ENCODE assay signal across 28 mouse cellular contexts in genomic region chr4:110312126-110312525, GRCm38 (mm10). TPM values are rescaled to one million over a fixed set of nuclear protein-coding genes. Genes with fewer than 3 reads are reported as not detected.
DNase-seq lines count a peak whose midpoint lies in the region; ATAC-seq and TF ChIP-seq lines count a peak whose summit lies in the region.
"Had no signal": no experiment of that assay in that cellular context is flagged by ENCODE, and none has a peak within 500 bp of the region (broad histone marks: within the 10 kb centered on the region; RNA-seq: fewer than 3 reads in every experiment).

No protein-coding gene starts in this region.

- H3K9ac ChIP-seq in hindbrain, embryonic 12.5 days: no peak overlapping the region
- H3K9ac ChIP-seq in hindbrain, embryonic 14.5 days: no peak overlapping the region
- H3K9ac ChIP-seq: heart, embryonic 15.5 days; liver, embryonic 13.5 days had no signal

- no peak overlapping the region for H3K4me2 ChIP-seq in hindbrain, embryonic 12.5 days (replicated peaks)
- no peak overlapping the region for H3K4me2 ChIP-seq in hindbrain, embryonic 14.5 days (replicated peaks)
- H3K4me2 ChIP-seq: heart, embryonic 15.5 days; liver, embryonic 13.5 days had no signal

- TF ChIP-seq CTCF in E14TG2a.4 (conservative IDR thresholded peaks at IDR 0.05; ENCODE audit: low read length): no peak

- no peaks in the 10 kb centered on the region for H3K9me3 ChIP-seq in hindbrain, embryonic 12.5 days (replicated peaks)
- no peaks in the 10 kb centered on the region for H3K9me3 ChIP-seq in hindbrain, embryonic 14.5 days (ENCODE audit: control insufficient read depth, low read length)
- H3K9me3 ChIP-seq in E14TG2a.4 (ENCODE audit: low read length): no peaks in the 10 kb centered on the region
- H3K9me3 ChIP-seq: forebrain, embryonic 10.5 days; heart, embryonic 15.5 days; liver, embryonic 13.5 days had no signal

- no peak overlapping the region for H3K27ac ChIP-seq in hindbrain, embryonic 12.5 days
- no peak overlapping the region for H3K27ac ChIP-seq in hindbrain, embryonic 14.5 days
- H3K27ac ChIP-seq: forebrain, embryonic 10.5 days; heart, embryonic 15.5 days; left cerebral cortex, adult 2 months; liver, embryonic 13.5 days had no signal

- no peaks in the 10 kb centered on the region for H3K36me3 ChIP-seq in hindbrain, embryonic 12.5 days
- H3K36me3 ChIP-seq in hindbrain, embryonic 14.5 days (replicated peaks; ENCODE audit: control insufficient read depth, insufficient read depth): no peaks in the 10 kb centered on the region
- H3K36me3 ChIP-seq in E14TG2a.4 (ENCODE audit: insufficient read depth, low read length): no peaks in the 10 kb centered on the region
- H3K36me3 ChIP-seq: forebrain, embryonic 10.5 days; heart, embryonic 15.5 days; liver, embryonic 13.5 days had no signal

- H3K4me1 ChIP-seq in hindbrain, embryonic 12.5 days: peaks cover 2% of the 10 kb centered on the region; the same call in 1 of the 2 replicates
- no peaks in the 10 kb centered on the region for H3K4me1 ChIP-seq in hindbrain, embryonic 14.5 days (replicated peaks; ENCODE audit: control insufficient read depth, insufficient read depth, low read length)
- peaks cover 55% of the 10 kb centered on the region for H3K4me1 ChIP-seq in E14TG2a.4 (replicated peaks; ENCODE audit: low read depth, low read length)
- H3K4me1 ChIP-seq: liver, embryonic 13.5 days had no signal

- DNase-seq in hindbrain, embryonic 14.5 days (ENCODE audit: low spot score): no peak
- DNase-seq in ES-CJ7 (ENCODE audit: low read depth, low spot score): peak; percentile 95
- DNase-seq in embryo, embryonic 10.5 days (ENCODE audit: low spot score): peak; percentile 41
- DNase-seq in right cerebral cortex, postnatal 4 days: no peak
- no peak for DNase-seq in Muller cell, postnatal 12 days (ENCODE audit: inconsistent ontology term)
- DNase-seq: adrenal gland, postnatal 10 days; B cell, adult 2 months; cerebellum, adult 18-20 months; cerebellum, postnatal 14 days; gastrocnemius, postnatal 36 days; heart, postnatal 4 days; kidney, adult 2 months; kidney, postnatal 10 days; liver, embryonic 13.5 days; lung, adult 2 months; lung, postnatal 14 days; right cerebral cortex, postnatal 14 days; spleen, adult 18-20 months; thymus, postnatal 14 days had no signal

- H3K27me3 ChIP-seq in hindbrain, embryonic 12.5 days: no peaks in the 10 kb centered on the region
- no peaks in the 10 kb centered on the region for H3K27me3 ChIP-seq in hindbrain, embryonic 14.5 days (ENCODE audit: control insufficient read depth, insufficient read depth, low read length)
- H3K27me3 ChIP-seq in E14TG2a.4 (ENCODE audit: insufficient read depth, low read length): no peaks in the 10 kb centered on the region
- H3K27me3 ChIP-seq: CH12.LX; heart, embryonic 15.5 days; liver, embryonic 13.5 days had no signal

- no peak overlapping the region for H3K4me3 ChIP-seq in hindbrain, embryonic 12.5 days
- no peak overlapping the region for H3K4me3 ChIP-seq in hindbrain, embryonic 14.5 days (replicated peaks; ENCODE audit: low read length)
- peak overlapping the region; percentile 17; the same call in 1 of the 2 replicates for H3K4me3 ChIP-seq in E14TG2a.4 (replicated peaks; ENCODE audit: low read length)
- H3K4me3 ChIP-seq: forebrain, embryonic 10.5 days; heart, embryonic 15.5 days; left cerebral cortex, adult 2 months; liver, embryonic 13.5 days had no signal

- ATAC-seq in hindbrain, embryonic 12.5 days (ENCODE audit: low FRiP score): 0 out of 2 replicates have a peak, but pooled peaks have one; percentile 43
- no peak for ATAC-seq in hindbrain, embryonic 14.5 days (ENCODE audit: low FRiP score)
- ATAC-seq: activated CD4-positive, CD25-positive, alpha-beta regulatory T cell, adult 4 months; forebrain, embryonic 16.5 days; inflammation-experienced regulatory T-cells, adult 6 months had no signal

- WGBS in hindbrain, embryonic 12.5 days: 5% methylated on average over 1 of the region's 1 CpGs
- 0% methylated on average over 1 of the region's 1 CpGs for WGBS in hindbrain, embryonic 14.5 days

RNA-seq across cellular contexts. Expression of gene Elavl4, which starts 39.6 kb away (rescaled TPM):
- 280 and 297 TPM in 2 replicates for polyA plus RNA-seq in hindbrain, embryonic 12.5 days (2016; fragmentation: Nextera tagmentation; extraction: Ambion mirVana)
- polyA plus RNA-seq in hindbrain, embryonic 14.5 days (2014; fragmentation: Nextera tagmentation; extraction: Ambion mirVana): 357 and 384 TPM in 2 replicates
- polyA plus RNA-seq: inflammation-experienced regulatory T-cells, adult 6 months had no signal

Comparison
In these comparisons a context has a peak if more than half of its experiments do, and no peak if none do; other contexts are left out.
1. DNase-seq: peak in ES-CJ7 (single experiment) and embryo, embryonic 10.5 days (single experiment); none in hindbrain, embryonic 14.5 days (single experiment), right cerebral cortex, postnatal 4 days (single experiment) and Muller cell, postnatal 12 days (single experiment).